Mouse (Mus musculus): ENCODE measurements around the gene Hs2st1. TPM values are rescaled to one million over a fixed set of nuclear protein-coding genes. Genes with fewer than 3 reads are reported as not detected.

Hs2st1 gene
- polyA plus RNA-seq, 1 experiment from 2014 or later = 25.1 TPM

- Histone ChIP-seq H3K4me3 (no peak overlapping the region), H3K4me1 (no peaks in the 10 kb centered on the region), H3K27ac (no peak overlapping the region), H3K9me3 (replicated peaks) (no peaks in the 10 kb centered on the region), H3K9ac (no peak overlapping the region), H3K36me3 (peaks cover 11% of the 10 kb centered on the region; the same call in 1 of the 2 replicates), H3K27me3 (no peaks in the 10 kb centered on the region), H3K4me2 (replicated peaks) (no peak overlapping the region)
- no peak for ATAC-seq (ENCODE audit: low FRiP score)
- WGBS = 88% methylated on average over 9 of the region's 9 CpGs
These were observed 122.1 kb downstream of the Hs2st1 start for GRCm38 (mm10) chr3:144447917-144448316.

- no peaks in the 10 kb centered on the region for H3K27me3 ChIP-seq
- 95% methylated on average over 14 of the region's 14 CpGs for WGBS
- no peak overlapping the region for H3K27ac ChIP-seq
- H3K4me2 ChIP-seq (replicated peaks) = no peak overlapping the region
- no peaks in the 10 kb centered on the region for H3K9me3 ChIP-seq (replicated peaks)
- peaks cover 11% of the 10 kb centered on the region; the same call in 1 of the 2 replicates for H3K36me3 ChIP-seq
- no peak for ATAC-seq (ENCODE audit: low FRiP score)
- H3K4me3 ChIP-seq = no peak overlapping the region
- no peaks in the 10 kb centered on the region for H3K4me1 ChIP-seq
- no peak overlapping the region for H3K9ac ChIP-seq
These were observed 123.8 kb downstream of the Hs2st1 start for GRCm38 (mm10) chr3:144446081-144446634.

GRCm38 (mm10) chr3:144437871-144438398 lies 132.0 kb downstream of the Hs2st1 start:
- no peaks in the 10 kb centered on the region for H3K4me1 ChIP-seq
- no peak overlapping the region for H3K27ac ChIP-seq
- no peak overlapping the region for H3K4me2 ChIP-seq (replicated peaks)
- no peak for ATAC-seq (ENCODE audit: low FRiP score)
- no peak overlapping the region for H3K9ac ChIP-seq
- 94% methylated on average over 14 of the region's 14 CpGs for WGBS
- peaks cover 7% of the 10 kb centered on the region; the same call in 1 of the 2 replicates for H3K36me3 ChIP-seq
- no peak overlapping the region for H3K4me3 ChIP-seq
- H3K9me3 ChIP-seq (replicated peaks) = no peaks in the 10 kb centered on the region
- no peaks in the 10 kb centered on the region for H3K27me3 ChIP-seq

- peaks cover 7% of the 10 kb centered on the region; the same call in 1 of the 2 replicates for H3K36me3 ChIP-seq
- no peaks in the 10 kb centered on the region for H3K9me3 ChIP-seq (replicated peaks)
- ATAC-seq (ENCODE audit: low FRiP score) = no peak
- H3K4me3 ChIP-seq = no peak overlapping the region
- WGBS = 90% methylated on average over 3 of the region's 3 CpGs
- H3K9ac ChIP-seq = no peak overlapping the region
- no peak overlapping the region for H3K27ac ChIP-seq
- no peaks in the 10 kb centered on the region for H3K27me3 ChIP-seq
- no peak overlapping the region for H3K4me2 ChIP-seq (replicated peaks)
- no peaks in the 10 kb centered on the region for H3K4me1 ChIP-seq
These were observed 133.9 kb downstream of the Hs2st1 start for GRCm38 (mm10) chr3:144436076-144436475.

GRCm38 (mm10) chr3:144435281-144435680 lies 134.7 kb downstream of the Hs2st1 start:
- no peak overlapping the region for H3K9ac ChIP-seq
- H3K4me3 ChIP-seq = no peak overlapping the region
- no peaks in the 10 kb centered on the region for H3K9me3 ChIP-seq (replicated peaks)
- no peak overlapping the region for H3K4me2 ChIP-seq (replicated peaks)
- no peaks in the 10 kb centered on the region for H3K4me1 ChIP-seq
- WGBS = 93% methylated on average over 16 of the region's 16 CpGs
- peaks cover 7% of the 10 kb centered on the region; the same call in 1 of the 2 replicates for H3K36me3 ChIP-seq
- H3K27ac ChIP-seq = no peak overlapping the region
- H3K27me3 ChIP-seq = no peaks in the 10 kb centered on the region
- no peak for ATAC-seq (ENCODE audit: low FRiP score)

GRCm38 (mm10) chr3:144434276-144434675 lies 135.7 kb downstream of the Hs2st1 start:
- H3K9me3 ChIP-seq (replicated peaks) = no peaks in the 10 kb centered on the region
- no peaks in the 10 kb centered on the region for H3K27me3 ChIP-seq
- 92% methylated on average over 17 of the region's 17 CpGs for WGBS
- H3K4me3 ChIP-seq = no peak overlapping the region
- H3K4me2 ChIP-seq (replicated peaks) = no peak overlapping the region
- H3K36me3 ChIP-seq = peaks cover 7% of the 10 kb centered on the region; the same call in 1 of the 2 replicates
- peaks cover under 1% of the 10 kb centered on the region; the same call in 1 of the 2 replicates for H3K4me1 ChIP-seq
- no peak overlapping the region for H3K9ac ChIP-seq
- H3K27ac ChIP-seq = no peak overlapping the region
- no peak for ATAC-seq (ENCODE audit: low FRiP score)

GRCm38 (mm10) chr3:144433039-144433438 lies 136.9 kb downstream of the Hs2st1 start:
- no peaks in the 10 kb centered on the region for H3K9me3 ChIP-seq (replicated peaks)
- H3K36me3 ChIP-seq = peaks cover 7% of the 10 kb centered on the region; the same call in 1 of the 2 replicates
- 91% methylated on average over 7 of the region's 7 CpGs for WGBS
- H3K4me2 ChIP-seq (replicated peaks) = no peak overlapping the region
- no peak overlapping the region for H3K27ac ChIP-seq
- no peak for ATAC-seq (ENCODE audit: low FRiP score)
- H3K4me1 ChIP-seq = peaks cover 4% of the 10 kb centered on the region; the same call in 1 of the 2 replicates
- H3K9ac ChIP-seq = no peak overlapping the region
- H3K4me3 ChIP-seq = no peak overlapping the region
- no peaks in the 10 kb centered on the region for H3K27me3 ChIP-seq

- Histone ChIP-seq H3K4me1 (peaks cover 4% of the 10 kb centered on the region; the same call in 1 of the 2 replicates), H3K27me3 (no peaks in the 10 kb centered on the region), H3K9me3 (replicated peaks) (no peaks in the 10 kb centered on the region), H3K36me3 (peaks cover 7% of the 10 kb centered on the region; the same call in 1 of the 2 replicates), H3K4me3 (no peak overlapping the region), H3K9ac (no peak overlapping the region), H3K27ac (no peak overlapping the region), H3K4me2 (replicated peaks) (no peak overlapping the region)
- no peak for ATAC-seq (ENCODE audit: low FRiP score)
- WGBS = 87% methylated on average over 10 of the region's 10 CpGs
These were observed 137.8 kb downstream of the Hs2st1 start for GRCm38 (mm10) chr3:144432143-144432577.

GRCm38 (mm10) chr3:144428514-144429431 lies 141.2 kb downstream of the Hs2st1 start:
- H3K4me3 ChIP-seq = no peak overlapping the region
- H3K9ac ChIP-seq = no peak overlapping the region
- no peaks in the 10 kb centered on the region for H3K9me3 ChIP-seq (replicated peaks)
- H3K27me3 ChIP-seq = no peaks in the 10 kb centered on the region
- ATAC-seq (ENCODE audit: low FRiP score) = peak; percentile 17; the same call in 1 of the 2 replicates
- 68% methylated on average over 8 of the region's 8 CpGs for WGBS
- peaks cover 4% of the 10 kb centered on the region; the same call in 1 of the 2 replicates for H3K4me1 ChIP-seq
- H3K27ac ChIP-seq = no peak overlapping the region; the same call in 1 of the 2 replicates
- peaks cover 4% of the 10 kb centered on the region; the same call in 1 of the 2 replicates for H3K36me3 ChIP-seq
- H3K4me2 ChIP-seq (replicated peaks) = no peak overlapping the region

- H3K4me1 ChIP-seq = peaks cover 8% of the 10 kb centered on the region; the same call in 1 of the 2 replicates
- no peak overlapping the region for H3K4me3 ChIP-seq
- H3K9me3 ChIP-seq (replicated peaks) = no peaks in the 10 kb centered on the region
- WGBS = 95% methylated on average over 4 of the region's 4 CpGs
- no peak for ATAC-seq (ENCODE audit: low FRiP score)
- H3K9ac ChIP-seq = no peak overlapping the region
- H3K27ac ChIP-seq = no peak overlapping the region
- no peaks in the 10 kb centered on the region for H3K27me3 ChIP-seq
- peaks cover 4% of the 10 kb centered on the region; the same call in 1 of the 2 replicates for H3K36me3 ChIP-seq
- H3K4me2 ChIP-seq (replicated peaks) = no peak overlapping the region
These were observed 144.9 kb downstream of the Hs2st1 start for GRCm38 (mm10) chr3:144425041-144425448.

- Histone ChIP-seq H3K27me3 (no peaks in the 10 kb centered on the region), H3K4me2 (replicated peaks) (no peak overlapping the region), H3K9me3 (replicated peaks) (no peaks in the 10 kb centered on the region), H3K27ac (no peak overlapping the region), H3K9ac (no peak overlapping the region), H3K4me1 (peaks cover 5% of the 10 kb centered on the region; the same call in 1 of the 2 replicates), H3K36me3 (no peaks in the 10 kb centered on the region), H3K4me3 (no peak overlapping the region)
- peak; percentile 30; the same call in 1 of the 2 replicates for ATAC-seq (ENCODE audit: low FRiP score)
- WGBS = 41% methylated on average over 7 of the region's 7 CpGs
These were observed 148.4 kb downstream of the Hs2st1 start for GRCm38 (mm10) chr3:144421404-144422180.
